Mouse (Mus musculus): Measurements from ENCODE around the gene Drap1. TPM values are rescaled to one million over a fixed set of nuclear protein-coding genes. Genes with fewer than 3 reads are reported as not detected.

Gene Drap1
- polyA plus RNA-seq, 1 experiment from 2014 or later: 203 TPM

- no peak overlapping the region; the same call in 1 of the 2 replicates for H3K27ac ChIP-seq (replicated peaks)
- DNase-seq (ENCODE audit: low spot score) (no peak), ATAC-seq (ENCODE audit: low FRiP score, low TSS enrichment) (no peak)
- H3K4me3 ChIP-seq (ENCODE audit: low read depth, low read length): peak overlapping the region; percentile 82
- no peaks in the 10 kb centered on the region for H3K27me3 ChIP-seq (ENCODE audit: control insufficient read depth, insufficient read depth, low read length)
- peak overlapping the region; percentile 91 for H3K4me2 ChIP-seq (replicated peaks; ENCODE audit: low read depth)
- H3K9me3 ChIP-seq (ENCODE audit: control insufficient read depth, low read length): no peaks in the 10 kb centered on the region
- peak overlapping the region; percentile 91 for H3K9ac ChIP-seq (ENCODE audit: low read length)
- H3K36me3 ChIP-seq (ENCODE audit: control insufficient read depth, insufficient read depth, low read length): peaks cover 5% of the 10 kb centered on the region
- WGBS: 47% methylated on average over 8 of the region's 8 CpGs
- peaks cover 2% of the 10 kb centered on the region; the same call in 1 of the 2 replicates for H3K4me1 ChIP-seq (replicated peaks; ENCODE audit: control insufficient read depth, insufficient read depth)
- TF ChIP-seq EP300 (optimal IDR thresholded peaks at IDR 0.05): no peak
- TF ChIP-seq CTCF (IDR thresholded peaks at IDR 0.05; ENCODE audit: low read depth): no peak
Measured at GRCm38 (mm10) chr19:5455568-5455967, 30.8 kb upstream of the Drap1 start.

- ATAC-seq (ENCODE audit: low FRiP score, low TSS enrichment) (no peak), DNase-seq (ENCODE audit: low spot score) (no peak)
- Histone ChIP-seq H3K36me3 (ENCODE audit: control insufficient read depth, insufficient read depth, low read length) (peaks cover 5% of the 10 kb centered on the region), H3K27me3 (ENCODE audit: control insufficient read depth, insufficient read depth, low read length) (no peaks in the 10 kb centered on the region), H3K4me1 (replicated peaks; ENCODE audit: control insufficient read depth, insufficient read depth) (peaks cover 2% of the 10 kb centered on the region; the same call in 1 of the 2 replicates), H3K4me2 (replicated peaks; ENCODE audit: low read depth) (peak overlapping the region; percentile 91), H3K9me3 (ENCODE audit: control insufficient read depth, low read length) (no peaks in the 10 kb centered on the region), H3K9ac (ENCODE audit: low read length) (peak overlapping the region; percentile 91; the same call in 1 of the 2 replicates), H3K27ac (replicated peaks) (no peak overlapping the region), H3K4me3 (ENCODE audit: low read depth, low read length) (peak overlapping the region; percentile 82)
- WGBS: 72% methylated on average over 12 of the region's 12 CpGs
- TF ChIP-seq EP300 (optimal IDR thresholded peaks at IDR 0.05) (no peak), CTCF (IDR thresholded peaks at IDR 0.05; ENCODE audit: low read depth) (no peak)
Measured at GRCm38 (mm10) chr19:5455037-5455436, 30.3 kb upstream of the Drap1 start.

- TF ChIP-seq CTCF (IDR thresholded peaks at IDR 0.05; ENCODE audit: low read depth) (no peak), EP300 (optimal IDR thresholded peaks at IDR 0.05) (no peak)
- WGBS: 75% methylated on average over 6 of the region's 6 CpGs
- Histone ChIP-seq H3K9ac (ENCODE audit: low read length) (no peak overlapping the region), H3K27ac (replicated peaks) (no peak overlapping the region), H3K27me3 (ENCODE audit: control insufficient read depth, insufficient read depth, low read length) (peaks cover 3% of the 10 kb centered on the region; the same call in 1 of the 2 replicates), H3K4me3 (ENCODE audit: low read depth, low read length) (no peak overlapping the region), H3K4me1 (replicated peaks; ENCODE audit: control insufficient read depth, insufficient read depth) (peaks cover 2% of the 10 kb centered on the region; the same call in 1 of the 2 replicates), H3K36me3 (ENCODE audit: control insufficient read depth, insufficient read depth, low read length) (peaks cover 5% of the 10 kb centered on the region), H3K9me3 (ENCODE audit: control insufficient read depth, low read length) (no peaks in the 10 kb centered on the region), H3K4me2 (replicated peaks; ENCODE audit: low read depth) (no peak overlapping the region)
- ATAC-seq (ENCODE audit: low FRiP score, low TSS enrichment): no peak
- no peak for DNase-seq (ENCODE audit: low spot score)
Measured at GRCm38 (mm10) chr19:5451766-5452165, 27.0 kb upstream of the Drap1 start.

- no peaks in the 10 kb centered on the region for H3K4me1 ChIP-seq (replicated peaks; ENCODE audit: control insufficient read depth, insufficient read depth)
- no peak overlapping the region for H3K9ac ChIP-seq (ENCODE audit: low read length)
- peaks cover 5% of the 10 kb centered on the region for H3K36me3 ChIP-seq (ENCODE audit: control insufficient read depth, insufficient read depth, low read length)
- 66% methylated on average over 3 of the region's 3 CpGs for WGBS
- ATAC-seq (ENCODE audit: low FRiP score, low TSS enrichment) (no peak), DNase-seq (ENCODE audit: low spot score) (no peak)
- H3K27me3 ChIP-seq (ENCODE audit: control insufficient read depth, insufficient read depth, low read length): peaks cover 3% of the 10 kb centered on the region; the same call in 1 of the 2 replicates
- H3K9me3 ChIP-seq (ENCODE audit: control insufficient read depth, low read length): no peaks in the 10 kb centered on the region
- TF ChIP-seq CTCF (IDR thresholded peaks at IDR 0.05; ENCODE audit: low read depth) (no peak), EP300 (optimal IDR thresholded peaks at IDR 0.05) (no peak)
- H3K4me3 ChIP-seq (ENCODE audit: low read depth, low read length): no peak overlapping the region
- H3K27ac ChIP-seq (replicated peaks): no peak overlapping the region
- no peak overlapping the region for H3K4me2 ChIP-seq (replicated peaks; ENCODE audit: low read depth)
Measured at GRCm38 (mm10) chr19:5449673-5450072, 24.9 kb upstream of the Drap1 start.

GRCm38 (mm10) chr19:5448354-5449150, 23.8 kb upstream of the Drap1 start:
- Histone ChIP-seq H3K9me3 (ENCODE audit: control insufficient read depth, low read length) (no peaks in the 10 kb centered on the region), H3K4me2 (replicated peaks; ENCODE audit: low read depth) (peak overlapping the region; percentile 92), H3K4me3 (ENCODE audit: low read depth, low read length) (peak overlapping the region; percentile 51), H3K36me3 (ENCODE audit: control insufficient read depth, insufficient read depth, low read length) (no peaks in the 10 kb centered on the region), H3K4me1 (replicated peaks; ENCODE audit: control insufficient read depth, insufficient read depth) (no peaks in the 10 kb centered on the region), H3K27me3 (ENCODE audit: control insufficient read depth, insufficient read depth, low read length) (peaks cover 3% of the 10 kb centered on the region; the same call in 1 of the 2 replicates), H3K27ac (replicated peaks) (no peak overlapping the region), H3K9ac (ENCODE audit: low read length) (no peak overlapping the region)
- TF ChIP-seq EP300 (optimal IDR thresholded peaks at IDR 0.05) (no peak), CTCF (IDR thresholded peaks at IDR 0.05; ENCODE audit: low read depth) (no peak)
- DNase-seq (ENCODE audit: low spot score): peak; percentile 56
- WGBS: 5% methylated on average over 36 of the region's 36 CpGs
- peak; percentile 50 for ATAC-seq (ENCODE audit: low FRiP score, low TSS enrichment)

All from stomach, postnatal 0 days (tissue).